Mouse (Mus musculus) stomach, embryonic 16.5 days (tissue): ENCODE results near the gene Nedd8. TPM values are rescaled to one million over a fixed set of nuclear protein-coding genes. Genes with fewer than 3 reads are reported as not detected.

Experiments
- ATAC-seq: fragments of 200-750 bp; cut with Nextera tagmentation; 2 replicates; pipeline ENCODE4 v1.8.0; 2017; ENCODE audit warnings: moderate number of reproducible peaks, moderate TSS enrichment; ENCODE audit not compliant: insufficient read depth, low FRiP score
- H3K27ac ChIP-seq: fragments of 300-500 bp; sonication (generic); 2 replicates; pipeline ENCODE4 v1.5.1; 2014; ENCODE audit warnings: low read length
- H3K27me3 ChIP-seq: fragments of 300-500 bp; sonication (generic); 2 replicates; pipeline ENCODE4 v1.6.1; 2014; ENCODE audit warnings: low read length, control low read depth, mixed read lengths; ENCODE audit not compliant: control insufficient read depth, insufficient read depth
- H3K36me3 ChIP-seq: fragments of 300-500 bp; sonication (generic); 2 replicates; pipeline ENCODE4 v1.6.1; 2014; ENCODE audit warnings: low read length; ENCODE audit not compliant: control insufficient read depth, insufficient read depth
- H3K4me1 ChIP-seq: fragments of 300-500 bp; sonication (generic); 2 replicates; pipeline ENCODE4 v1.6.1; 2014; ENCODE audit warnings: low read length, control low read depth, mixed read lengths; ENCODE audit not compliant: control insufficient read depth, insufficient read depth
- H3K4me2 ChIP-seq: fragments of 300-500 bp; sonication (generic); 2 replicates; pipeline ENCODE4 v1.6.1; 2014; ENCODE audit warnings: low read depth, low read length, mixed read lengths
- H3K4me3 ChIP-seq: fragments of 300-500 bp; sonication (generic); replicated peaks from 2 replicates; pipeline ENCODE4 v1.5.1; 2014; ENCODE audit warnings: mild to moderate bottlenecking, low read length
- H3K9ac ChIP-seq: fragments of 300-500 bp; sonication (generic); 2 replicates; pipeline ENCODE4 v1.6.1; 2014; ENCODE audit warnings: low read length
- H3K9me3 ChIP-seq: fragments of 300-500 bp; sonication (generic); replicated peaks from 2 replicates; pipeline ENCODE4 v1.6.1; 2016; ENCODE audit warnings: low read length, control low read depth; ENCODE audit not compliant: control insufficient read depth
- WGBS: fragments of 180-500 bp; shearing (Covaris S2); extraction: QIAGEN DNeasy Blood & Tissue Kit; methylation state at CpG from one replicate; pipeline ENCODE4 v1.1.7; 2014; 5-methylcytosine and 5-hydroxymethylcytosine counted together
- polyA plus RNA-seq: library from polyadenylated mRNA; unstranded; fragments of >200 nt; fragmentation: Nextera tagmentation; extraction: Ambion mirVana; gene quantifications from 2 replicates; pipeline ENCODE4 v1.2.1, GENCODE M21; 2015

Gene Nedd8
- polyA plus RNA-seq, 1 experiment from 2014 or later: 484 TPM

- Histone ChIP-seq H3K4me1 (peaks cover 7% of the 10 kb centered on the region; the same call in 1 of the 2 replicates), H3K27ac (no peak overlapping the region), H3K36me3 (0 out of 2 replicates have a peak, but pooled peaks cover under 1% of the 10 kb centered on the region), H3K4me3 (no peak overlapping the region), H3K4me2 (no peak overlapping the region), H3K27me3 (no peaks in the 10 kb centered on the region), H3K9me3 (no peaks in the 10 kb centered on the region), H3K9ac (no peak overlapping the region)
- 84% methylated on average over 3 of the region's 3 CpGs for WGBS
- ATAC-seq: no peak
These were observed 15.0 kb downstream of the Nedd8 start for GRCm38 (mm10) chr14:55656935-55657334.

- H3K4me2 ChIP-seq: no peak overlapping the region
- ATAC-seq: no peak
- H3K36me3 ChIP-seq: peaks cover 2% of the 10 kb centered on the region; the same call in 1 of the 2 replicates
- no peaks in the 10 kb centered on the region for H3K4me1 ChIP-seq
- no peaks in the 10 kb centered on the region for H3K27me3 ChIP-seq
- WGBS: 82% methylated on average over 7 of the region's 7 CpGs
- no peak overlapping the region for H3K27ac ChIP-seq
- no peaks in the 10 kb centered on the region for H3K9me3 ChIP-seq
- no peak overlapping the region for H3K4me3 ChIP-seq
- no peak overlapping the region for H3K9ac ChIP-seq
These were observed 20.4 kb downstream of the Nedd8 start for GRCm38 (mm10) chr14:55651528-55651927.

- 94% methylated on average over 2 of the region's 2 CpGs for WGBS
- no peaks in the 10 kb centered on the region for H3K27me3 ChIP-seq
- no peak for ATAC-seq
- no peak within 1 kb of the TSS for H3K27ac ChIP-seq
- no peak within 1 kb of the TSS for H3K4me2 ChIP-seq
- H3K4me3 ChIP-seq: no peak within 1 kb of the TSS
- H3K36me3 ChIP-seq: peaks cover 6% of the 10 kb centered on the region; the same call in 1 of the 2 replicates
- no peak within 1 kb of the TSS for H3K9ac ChIP-seq
- H3K4me1 ChIP-seq: peaks cover 2% of the 10 kb centered on the region
- H3K9me3 ChIP-seq: no peaks in the 10 kb centered on the region
These were observed 22.0 kb downstream of the Nedd8 start, which contains the start of gene Tssk4 for GRCm38 (mm10) chr14:55649884-55650283. Gene Tssk4, plus strand, starts transcription at chr14:55650184.

- H3K4me3 ChIP-seq: peak overlapping the region; percentile 99
- no peaks in the 10 kb centered on the region for H3K27me3 ChIP-seq
- peak overlapping the region; percentile 96 for H3K4me2 ChIP-seq
- H3K27ac ChIP-seq: peak overlapping the region; percentile 97
- WGBS: 17% methylated on average over 17 of the region's 17 CpGs
- H3K9me3 ChIP-seq: no peaks in the 10 kb centered on the region
- no peak for ATAC-seq
- H3K36me3 ChIP-seq: peaks cover 20% of the 10 kb centered on the region
- peaks cover 16% of the 10 kb centered on the region for H3K4me1 ChIP-seq
- H3K9ac ChIP-seq: peak overlapping the region; percentile 99
These were observed 27.5 kb downstream of the Nedd8 start for GRCm38 (mm10) chr14:55644261-55644888.

- H3K4me3 ChIP-seq: peak within 1 kb of the TSS; percentile 99
- under 1% methylated on average over 89 of the region's 89 CpGs for WGBS
- H3K9ac ChIP-seq: peak within 1 kb of the TSS; percentile 99
- H3K36me3 ChIP-seq: peaks cover 20% of the 10 kb centered on the region
- H3K27ac ChIP-seq: peak within 1 kb of the TSS; percentile 97
- no peaks in the 10 kb centered on the region for H3K9me3 ChIP-seq
- ATAC-seq: peak; percentile 91
- H3K4me1 ChIP-seq: peaks cover 16% of the 10 kb centered on the region
- no peaks in the 10 kb centered on the region for H3K27me3 ChIP-seq
- peak within 1 kb of the TSS; percentile 96 for H3K4me2 ChIP-seq
These were observed 28.6 kb downstream of the Nedd8 start, which contains the start of gene Tm9sf1 for GRCm38 (mm10) chr14:55643060-55643907. Gene Tm9sf1, minus strand, starts transcription at chr14:55643806.

GRCm38 (mm10) chr14:55642679-55643059 lies 29.3 kb downstream of the Nedd8 start:
- ATAC-seq: no peak
- 18% methylated on average over 8 of the region's 8 CpGs for WGBS
- Histone ChIP-seq H3K9me3 (no peaks in the 10 kb centered on the region), H3K4me3 (peak overlapping the region; percentile 99), H3K27ac (peak overlapping the region; percentile 97), H3K4me2 (peak overlapping the region; percentile 96), H3K27me3 (no peaks in the 10 kb centered on the region), H3K9ac (peak overlapping the region; percentile 99), H3K4me1 (peaks cover 16% of the 10 kb centered on the region), H3K36me3 (peaks cover 23% of the 10 kb centered on the region)

- H3K27me3 ChIP-seq: no peaks in the 10 kb centered on the region
- H3K9ac ChIP-seq: no peak overlapping the region
- H3K27ac ChIP-seq: no peak overlapping the region
- H3K36me3 ChIP-seq: peaks cover 22% of the 10 kb centered on the region
- H3K4me3 ChIP-seq: no peak overlapping the region
- peaks cover 17% of the 10 kb centered on the region for H3K4me1 ChIP-seq
- 92% methylated on average over 13 of the region's 13 CpGs for WGBS
- H3K9me3 ChIP-seq: no peaks in the 10 kb centered on the region
- no peak overlapping the region for H3K4me2 ChIP-seq
- no peak for ATAC-seq
These were observed 30.6 kb downstream of the Nedd8 start for GRCm38 (mm10) chr14:55641291-55641690.

- no peak overlapping the region for H3K27ac ChIP-seq
These were observed 31.1 kb downstream of the Nedd8 start for GRCm38 (mm10) chr14:55640816-55641215.

GRCm38 (mm10) chr14:55637795-55638194 lies 34.1 kb downstream of the Nedd8 start, which contains the start of gene Gm49378:
Gene Gm49378, minus strand, starts transcription at chr14:55637895.
- Histone ChIP-seq H3K9ac (no peak within 1 kb of the TSS), H3K27me3 (no peaks in the 10 kb centered on the region), H3K4me3 (no peak within 1 kb of the TSS), H3K9me3 (no peaks in the 10 kb centered on the region), H3K36me3 (peaks cover 29% of the 10 kb centered on the region), H3K4me1 (peaks cover 21% of the 10 kb centered on the region), H3K4me2 (no peak within 1 kb of the TSS), H3K27ac (no peak within 1 kb of the TSS)
- WGBS: 95% methylated on average over 9 of the region's 9 CpGs
- ATAC-seq: no peak

More at GRCm38 (mm10) chr14:55640816-55641215, 31.1 kb downstream of the Nedd8 start:
- WGBS: 97% methylated on average over 14 of the region's 14 CpGs
- Histone ChIP-seq H3K4me2 (no peak overlapping the region), H3K9me3 (no peaks in the 10 kb centered on the region), H3K36me3 (peaks cover 24% of the 10 kb centered on the region), H3K27me3 (no peaks in the 10 kb centered on the region), H3K9ac (no peak overlapping the region), H3K4me1 (peaks cover 22% of the 10 kb centered on the region), H3K4me3 (no peak overlapping the region)
- no peak for ATAC-seq
